Mouse (Mus musculus) embryo, embryonic 11.5 days (tissue): ENCODE results near the gene Rbck1.
A peak's percentile ranks its signal among the peaks of the same experiment; 100 is the strongest.
"Not testable (repeated sequence)": the region's sequence is repeated elsewhere in the genome, so short reads cannot be mapped to it uniquely, and the experiment has no call there.

Experiments used
- DNase-seq: peaks from one replicate; pipeline ENCODE4 v3.0.0-alpha.2; 2012; ENCODE audit warnings: low read depth, low spot score

Gene Rbck1

DNA sequence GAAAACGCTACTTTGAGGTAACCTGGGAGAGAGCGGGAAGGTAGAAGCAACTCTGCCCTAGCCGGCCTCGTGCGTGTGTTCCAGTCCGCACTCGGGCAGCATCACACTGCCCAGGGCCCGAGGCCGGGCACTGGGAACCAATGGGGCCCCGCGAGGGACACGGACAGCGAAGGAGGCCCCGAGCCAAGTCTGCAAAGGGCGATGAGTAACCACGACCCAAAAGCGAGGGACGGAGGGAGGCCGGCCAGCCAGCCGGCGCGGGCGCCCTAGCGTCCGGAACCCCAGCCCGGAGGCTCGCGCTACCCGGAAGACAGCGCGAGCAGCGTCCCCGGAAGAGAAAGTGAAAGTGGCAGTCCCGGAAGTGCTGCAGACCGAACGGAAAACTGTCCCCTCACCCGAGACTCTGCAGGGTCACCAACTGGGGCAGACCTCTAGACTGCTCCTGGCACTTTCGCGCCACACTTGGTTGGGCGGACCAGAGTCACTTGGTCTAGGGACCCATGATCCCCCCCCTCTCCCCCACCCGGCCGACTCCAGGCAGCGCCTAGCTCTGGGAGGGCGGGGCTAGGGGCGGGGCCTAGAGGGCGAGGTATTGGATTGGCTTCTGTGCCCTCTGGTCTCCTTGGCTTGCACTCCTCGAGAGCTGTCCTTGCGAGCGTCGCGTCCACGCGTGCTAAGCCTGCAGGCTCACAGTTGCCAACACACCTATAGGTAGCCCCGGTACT is at the start of gene Rbck1:
Gene Rbck1 (minus strand): TSS at position 553 of the 725 bp plus-strand sequence.
- DNase-seq = peak; percentile 86

DNA sequence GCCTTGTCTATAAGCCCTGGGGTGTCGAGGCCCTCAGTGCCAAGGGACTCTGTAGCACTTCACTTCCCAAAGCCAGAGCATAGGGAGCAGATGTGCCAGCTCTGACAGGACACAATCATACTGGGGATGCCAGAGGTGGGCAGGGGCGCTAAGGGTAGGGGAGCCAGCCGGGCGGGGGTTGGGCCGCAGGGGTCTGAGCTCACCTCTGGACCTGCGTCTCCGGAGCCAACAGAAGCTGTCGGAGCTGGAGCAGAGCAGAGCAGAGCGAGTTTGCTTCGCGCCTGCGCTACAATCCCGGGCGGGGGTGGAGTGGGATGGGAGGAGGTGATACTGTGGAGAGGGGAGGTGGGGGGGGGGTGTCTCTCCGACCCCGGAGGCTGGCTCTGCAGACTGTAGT is 43.9 kb upstream of the Rbck1 start, which contains the start of gene Nrsn2:
Gene Nrsn2 (minus strand): TSS at position 294 of the 397 bp plus-strand sequence.
- DNase-seq = no peak

DNA sequence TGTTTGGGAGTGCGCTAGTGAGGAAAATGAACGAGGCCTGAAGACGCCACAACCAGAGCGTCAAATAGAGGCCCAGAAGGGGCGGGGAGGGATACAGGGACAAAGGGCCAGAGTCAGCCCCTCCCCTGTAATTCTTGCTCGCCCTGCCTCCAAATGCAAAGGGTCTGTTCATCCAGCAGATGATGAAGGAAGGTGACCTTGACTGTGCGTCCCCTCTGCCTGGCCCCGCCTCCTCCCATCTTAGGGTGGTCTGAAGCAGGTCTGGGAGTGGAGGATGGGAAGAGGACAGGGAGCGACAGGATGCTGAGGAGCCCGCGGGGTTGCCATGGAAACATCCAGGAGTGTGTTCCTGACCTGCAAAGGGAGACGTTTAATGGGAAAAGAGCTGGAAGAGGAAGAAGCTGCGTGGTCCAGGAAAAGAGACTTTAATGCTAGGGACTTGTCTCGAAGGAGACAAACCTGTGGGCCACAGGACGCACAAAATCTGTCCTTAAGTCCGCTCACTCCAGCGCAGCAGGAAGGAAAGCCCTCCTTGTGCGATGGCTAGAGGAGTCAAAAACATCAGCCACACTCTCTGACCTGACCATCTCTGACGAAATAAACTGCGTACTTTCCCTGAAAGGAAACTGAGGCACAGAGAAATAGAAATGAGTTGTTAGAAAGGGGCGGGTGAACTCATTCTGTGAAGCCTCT is 43.3 kb upstream of the Rbck1 start:
- DNase-seq = peak; percentile 57

DNA sequence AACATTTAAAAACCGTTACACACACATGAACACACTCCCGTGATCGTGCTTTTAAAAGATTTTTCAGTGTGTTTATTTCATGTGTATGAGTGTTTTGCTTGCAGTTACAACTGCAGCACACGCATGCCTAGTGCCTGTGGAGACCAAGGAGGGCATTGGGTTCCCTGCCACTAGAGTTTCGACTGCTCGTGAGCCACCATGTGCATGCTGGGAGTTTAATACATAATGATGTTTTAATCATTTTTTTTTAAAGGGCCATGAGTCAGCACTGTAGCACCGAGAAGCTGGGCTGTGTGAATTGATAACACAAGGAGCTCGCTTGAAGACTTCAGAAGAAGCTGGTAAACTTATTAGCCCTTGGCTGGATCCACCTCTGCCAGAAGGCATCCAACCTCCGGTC is 41.1 kb upstream of the Rbck1 start:
- DNase-seq = no peak

DNA sequence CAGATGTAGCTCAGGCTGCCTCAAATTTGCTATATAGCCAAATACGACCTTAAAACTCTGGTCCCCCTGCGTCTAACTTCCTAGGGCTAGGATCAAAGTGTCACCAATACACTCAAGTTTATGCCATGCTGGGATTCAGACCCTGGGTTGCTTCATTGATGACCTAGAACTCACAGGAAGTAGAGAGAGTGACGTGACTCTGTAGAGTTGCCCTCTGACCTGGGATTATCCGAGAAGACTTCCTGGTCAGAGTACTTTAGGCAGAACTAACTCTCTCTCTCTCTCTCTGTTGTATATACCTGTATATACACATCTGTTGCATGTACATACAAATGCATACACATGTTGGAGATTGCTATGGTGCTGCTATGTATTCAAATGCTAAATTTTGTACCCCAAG is 40.2 kb upstream of the Rbck1 start:
- no peak for DNase-seq

DNA sequence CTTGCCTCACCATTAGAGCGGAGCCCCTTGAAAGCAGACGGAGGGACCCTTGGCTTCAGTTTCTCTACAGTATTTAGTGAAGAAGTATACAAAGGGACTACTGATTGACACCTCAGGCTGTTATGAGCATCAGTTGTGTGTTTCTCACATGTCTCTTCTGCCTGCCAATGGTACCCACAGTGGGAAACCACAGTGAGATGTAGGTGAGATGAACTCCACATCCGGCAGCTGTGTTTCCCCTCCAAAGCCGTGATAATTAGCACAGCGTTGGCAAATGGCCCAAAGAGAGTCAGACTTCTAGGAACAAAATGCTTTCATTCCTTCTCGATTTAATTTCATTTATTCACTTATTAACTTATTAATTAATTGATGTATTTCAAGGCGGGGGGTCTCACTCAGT is 39.7 kb upstream of the Rbck1 start:
- DNase-seq = no peak

DNA sequence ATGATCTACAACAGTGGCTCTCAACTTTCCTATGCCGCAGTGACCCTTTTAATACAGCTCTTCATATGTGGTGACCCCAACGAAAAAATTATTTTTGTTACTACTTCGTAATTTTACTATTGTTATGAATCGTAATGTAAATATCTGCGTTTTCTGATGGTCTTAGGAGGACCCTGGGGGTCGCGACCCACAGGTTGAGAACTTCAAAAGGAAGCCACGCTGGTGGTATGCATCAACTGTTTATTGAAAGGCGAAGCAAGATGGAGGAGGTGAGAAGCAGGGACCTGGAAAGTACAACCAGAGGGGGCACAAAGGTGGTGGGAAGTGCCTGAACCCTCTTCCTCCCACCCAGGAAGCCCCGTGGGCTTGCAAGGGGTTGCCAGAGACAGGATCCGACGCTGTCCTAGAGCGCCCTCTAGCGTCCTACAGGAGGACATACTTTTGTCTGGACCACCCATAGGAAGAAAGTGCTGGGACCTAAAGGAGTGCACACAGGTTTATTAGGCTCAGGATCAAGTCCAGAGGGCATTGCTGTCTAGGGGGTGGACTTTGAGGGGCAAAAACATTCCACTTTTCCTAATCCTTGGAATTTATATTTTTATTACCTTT is 36.2 kb upstream of the Rbck1 start:
- DNase-seq = peak; percentile 68

DNA sequence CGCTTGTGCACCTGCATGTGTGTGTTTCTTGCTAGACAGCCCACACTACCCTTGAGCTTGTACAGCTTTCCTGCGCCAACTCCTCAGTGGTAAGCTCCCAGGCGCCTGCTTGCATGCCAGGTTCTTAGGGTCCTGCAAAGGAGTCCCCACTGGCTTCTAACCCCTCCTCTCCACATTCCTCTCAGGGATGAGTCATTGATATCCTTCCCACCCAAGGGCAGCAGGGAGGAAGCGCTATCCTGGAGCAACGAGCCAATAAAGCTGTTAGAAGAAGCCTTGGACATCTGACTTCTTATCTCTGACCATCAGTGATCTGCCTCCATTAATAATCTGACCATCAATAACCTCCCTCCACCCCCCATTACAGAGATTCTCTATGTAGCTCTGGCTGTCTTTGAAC is 35.5 kb upstream of the Rbck1 start:
- no peak for DNase-seq

DNA sequence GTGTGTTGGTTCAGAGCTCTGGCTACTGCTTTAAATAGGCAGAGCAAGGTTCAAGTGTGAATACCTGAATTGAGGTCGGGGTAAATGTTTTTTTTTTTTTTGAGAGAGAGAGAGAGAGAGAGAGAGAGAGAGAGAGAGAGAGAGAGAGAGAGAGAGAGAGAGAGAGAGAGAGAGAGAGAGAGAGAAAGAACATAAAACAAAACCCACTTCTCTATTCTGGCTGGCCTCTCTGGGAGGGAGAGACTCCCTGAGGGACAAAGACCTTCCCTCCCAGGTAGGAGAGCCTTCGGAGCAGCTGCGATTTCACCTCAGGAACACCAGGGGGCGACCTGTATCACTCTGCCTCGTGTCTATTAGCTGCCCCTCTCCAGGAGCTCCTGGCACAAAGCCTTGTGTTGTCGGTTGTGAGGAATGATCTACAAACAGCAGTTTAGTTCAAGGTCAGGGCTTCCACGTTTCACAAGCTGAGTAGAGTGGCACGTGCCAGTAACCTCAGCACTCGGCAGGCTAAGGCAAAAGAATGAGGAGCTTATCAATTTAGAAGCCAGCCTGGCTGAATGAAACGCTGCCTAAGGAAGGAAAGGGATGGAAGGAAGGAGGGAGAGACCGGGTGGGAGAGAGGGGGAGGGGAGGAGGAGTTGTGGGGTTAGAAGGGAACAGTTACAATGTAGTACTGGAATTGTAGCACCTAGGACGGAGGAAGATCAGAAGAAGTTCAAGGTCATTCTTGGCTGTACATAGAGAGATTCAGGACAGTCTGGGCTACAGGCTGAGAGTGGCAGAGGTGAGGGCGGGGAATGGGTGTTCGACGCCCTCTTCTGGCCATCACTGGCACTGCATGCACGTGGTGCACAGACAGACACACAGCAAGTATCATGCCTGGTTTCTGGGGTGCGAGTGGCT is 31.0 kb upstream of the Rbck1 start:
- peak; percentile 70 for DNase-seq

DNA sequence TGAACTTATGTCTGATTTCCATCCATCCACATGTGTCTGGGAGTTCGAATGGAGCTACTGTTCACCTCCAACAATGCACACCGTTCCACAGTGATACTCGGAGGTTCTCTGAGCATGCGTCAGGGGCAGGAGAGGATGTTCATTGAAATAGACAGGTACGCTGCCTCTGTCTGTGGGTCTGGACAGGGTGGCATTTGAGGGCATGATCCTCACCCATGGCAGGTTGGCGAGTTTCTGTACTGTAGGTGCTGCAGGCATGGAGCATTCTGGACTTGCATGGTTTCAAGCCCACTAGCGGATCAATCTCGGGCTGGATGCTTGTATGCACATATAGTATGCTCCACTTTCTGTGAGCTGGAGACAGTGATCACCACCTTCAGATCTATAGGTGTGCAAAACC is 28.7 kb upstream of the Rbck1 start:
- no peak for DNase-seq

DNA sequence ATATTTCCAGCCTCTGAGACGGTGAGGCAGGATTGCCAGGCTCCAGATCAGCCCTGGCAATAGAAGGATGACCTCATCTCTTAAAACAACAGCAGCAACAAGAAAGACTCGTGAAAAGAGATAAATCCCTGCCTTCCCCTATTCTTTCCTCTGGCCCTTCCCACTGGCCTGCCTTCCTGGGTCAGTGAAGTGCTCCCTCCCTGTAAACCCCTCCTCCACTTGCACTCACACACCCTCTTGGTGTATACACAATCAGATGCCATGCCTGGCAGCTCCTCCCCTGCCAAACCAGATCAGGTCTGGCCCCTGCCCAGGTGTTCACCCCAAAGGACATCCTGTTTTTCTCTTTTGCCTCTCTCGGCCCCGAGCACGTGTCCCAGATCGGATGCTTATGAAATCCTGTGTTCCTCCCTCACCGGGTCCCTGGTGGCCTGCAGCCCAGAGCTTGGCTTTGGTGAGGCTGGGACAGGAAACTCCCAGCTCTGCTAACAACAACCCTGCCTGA is 27.9 kb upstream of the Rbck1 start:
- DNase-seq = no peak

DNA sequence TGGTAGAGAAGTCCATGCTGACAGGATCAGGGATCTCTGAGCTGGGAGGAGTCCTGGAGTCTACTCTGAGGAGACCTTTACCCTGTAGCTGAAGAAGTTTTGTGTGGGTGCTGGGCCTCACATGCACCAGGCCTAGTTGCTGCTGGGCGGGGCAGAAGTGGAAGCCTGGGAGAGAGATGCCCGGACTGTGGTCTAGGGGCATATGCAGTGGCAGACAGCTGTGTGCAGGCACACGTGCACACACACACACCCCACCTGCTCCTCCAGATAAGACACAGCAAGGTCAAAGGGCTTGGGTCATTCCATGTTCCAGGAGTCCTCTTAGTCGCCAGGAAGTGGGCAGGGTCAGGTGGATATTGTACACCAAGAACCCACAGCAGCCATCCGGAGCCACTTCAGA is 27.2 kb upstream of the Rbck1 start:
- no peak for DNase-seq

DNA sequence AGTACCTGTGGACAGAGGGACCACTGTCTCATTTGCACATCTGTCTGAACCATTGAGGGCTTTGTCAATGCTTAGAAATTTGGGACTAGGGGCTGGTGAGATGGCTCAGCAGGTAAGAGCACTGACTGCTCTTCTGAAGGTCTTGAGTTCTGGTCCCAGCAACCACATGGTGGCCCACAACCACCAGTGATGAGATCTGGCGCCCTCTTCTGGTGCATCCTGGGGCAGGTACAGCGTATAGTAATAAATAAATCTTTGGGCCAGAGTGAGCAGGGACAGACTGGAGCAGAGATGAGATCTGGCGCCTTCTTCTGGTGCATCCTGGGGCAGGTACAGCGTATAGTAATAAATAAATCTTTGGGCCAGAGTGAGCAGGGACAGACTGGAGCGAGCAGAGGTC is 26.5 kb upstream of the Rbck1 start:
- not testable (repeated sequence) for DNase-seq

DNA sequence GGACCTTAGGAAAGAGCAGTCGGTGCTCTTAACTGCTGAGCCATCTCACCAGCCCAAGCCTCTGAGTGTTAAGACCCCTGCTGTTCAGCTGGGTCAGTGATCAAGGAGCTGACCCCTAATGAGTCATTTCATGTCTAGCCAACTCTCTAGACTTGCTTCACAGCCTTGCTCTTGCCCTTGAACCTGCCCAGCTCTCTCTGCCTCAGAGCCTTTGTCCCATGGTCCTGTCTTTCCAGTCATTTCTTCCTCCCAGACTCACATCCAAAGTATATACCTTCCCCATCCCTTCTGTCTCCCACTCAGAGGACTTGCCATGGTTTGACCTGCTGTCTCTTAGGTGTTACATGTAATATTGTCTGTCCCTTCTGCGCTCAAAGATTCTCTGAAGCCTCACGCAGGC is 24.8 kb upstream of the Rbck1 start:
- no peak for DNase-seq

DNA sequence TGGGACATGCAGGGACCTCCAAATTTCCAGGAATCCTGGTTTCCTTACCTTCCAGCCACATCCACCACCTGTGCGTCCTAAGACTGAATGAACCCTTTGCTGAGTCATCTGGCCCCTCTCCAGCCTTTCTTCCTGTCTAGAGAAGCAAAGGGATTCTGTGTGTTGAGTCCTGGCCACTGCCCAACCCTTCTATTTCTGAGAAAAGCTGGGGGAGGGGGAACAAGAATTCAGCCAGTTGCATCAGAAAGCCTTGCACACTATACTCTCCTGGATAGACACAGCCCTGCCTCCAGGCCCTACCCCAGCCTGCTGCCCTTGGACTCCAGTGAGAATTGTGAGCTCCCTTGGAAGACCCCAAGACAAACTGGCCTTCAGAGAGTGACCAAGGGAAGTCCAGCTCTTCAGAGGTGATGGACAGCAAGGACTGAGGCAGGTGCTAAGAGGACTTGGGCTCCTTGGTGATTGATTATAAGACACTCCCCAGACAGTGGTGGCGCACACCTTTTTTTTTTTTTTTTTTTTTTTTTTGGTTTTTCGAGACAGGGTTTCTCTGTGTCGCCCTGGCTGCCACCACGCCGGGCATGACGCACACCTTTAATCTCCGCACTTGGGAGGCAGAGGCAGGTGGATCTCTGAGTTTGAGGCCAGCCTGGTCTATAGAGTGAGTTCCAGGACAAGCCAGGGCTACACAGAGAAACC is 17.5 kb upstream of the Rbck1 start:
- no peak for DNase-seq

DNA sequence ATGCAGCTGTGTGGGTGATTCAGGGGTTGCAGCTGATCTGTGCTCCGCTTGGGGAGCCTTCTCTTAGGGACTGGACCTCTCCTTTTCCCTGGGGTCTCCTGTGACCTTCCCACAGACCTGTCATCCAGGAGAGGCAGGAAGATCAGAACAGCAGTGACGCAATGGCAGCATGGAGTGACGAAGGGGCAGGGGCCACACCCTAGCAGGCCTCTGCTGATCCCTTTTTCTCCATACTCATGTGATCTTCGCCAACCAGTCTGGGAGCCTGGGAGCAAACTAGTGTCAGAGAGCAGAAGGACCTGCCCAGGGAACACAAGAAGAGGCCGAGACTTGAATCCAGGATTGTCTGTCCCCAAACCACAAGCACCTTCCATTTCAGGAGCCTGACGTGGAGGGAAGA is 16.8 kb upstream of the Rbck1 start:
- no peak for DNase-seq

DNA sequence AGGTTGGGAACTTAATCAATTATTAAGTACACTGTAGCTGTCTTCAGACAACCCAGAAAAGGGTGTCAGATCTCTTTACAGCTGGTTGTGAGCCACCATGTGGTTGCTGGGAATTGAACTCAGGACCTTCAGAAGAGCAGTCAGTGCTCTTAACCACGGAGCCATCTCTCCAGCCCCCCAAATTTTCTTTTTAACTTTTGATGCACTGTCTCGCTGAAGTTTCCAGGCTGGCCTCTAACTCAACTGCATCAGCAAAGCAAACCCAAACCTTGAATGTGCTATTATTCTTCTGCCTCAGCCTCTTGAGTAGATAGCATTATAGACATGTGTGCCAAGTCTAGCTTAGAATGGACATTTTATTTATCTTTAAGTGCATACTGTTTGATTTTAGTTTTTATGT is 15.3 kb upstream of the Rbck1 start:
- DNase-seq = no peak

DNA sequence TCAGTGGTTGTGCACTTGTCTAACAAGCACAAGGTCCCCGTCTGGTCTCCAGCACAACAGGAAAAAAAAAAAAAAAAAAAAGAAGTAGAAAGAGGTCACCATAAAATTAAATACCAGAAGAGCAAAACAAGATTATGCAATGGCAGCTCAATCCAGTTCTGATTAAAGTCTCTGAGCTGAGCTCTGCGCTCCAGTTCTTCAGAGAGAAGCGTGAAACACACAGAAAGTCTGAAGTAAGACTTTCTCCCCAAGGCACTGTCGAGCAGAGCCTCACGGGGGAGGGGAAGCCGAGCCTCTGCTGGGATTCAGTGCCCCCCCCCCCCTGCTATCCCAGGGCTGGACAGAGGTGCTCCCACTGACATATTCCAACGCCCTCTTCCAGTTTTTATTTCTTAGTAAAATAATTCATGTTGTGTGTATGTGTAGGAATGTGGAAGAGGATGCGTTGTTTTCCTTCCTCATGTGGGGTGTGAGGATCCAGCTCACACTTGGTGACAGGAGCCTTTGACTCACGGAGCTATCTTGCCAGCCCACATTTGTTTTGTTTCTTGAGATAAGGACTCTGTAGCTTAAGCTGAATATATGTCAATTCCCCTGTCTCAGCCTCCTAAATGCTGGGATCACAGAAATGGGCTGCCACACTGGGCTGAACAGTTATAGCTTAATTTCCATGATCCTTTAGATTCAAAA is 14.5 kb upstream of the Rbck1 start:
- no peak for DNase-seq

DNA sequence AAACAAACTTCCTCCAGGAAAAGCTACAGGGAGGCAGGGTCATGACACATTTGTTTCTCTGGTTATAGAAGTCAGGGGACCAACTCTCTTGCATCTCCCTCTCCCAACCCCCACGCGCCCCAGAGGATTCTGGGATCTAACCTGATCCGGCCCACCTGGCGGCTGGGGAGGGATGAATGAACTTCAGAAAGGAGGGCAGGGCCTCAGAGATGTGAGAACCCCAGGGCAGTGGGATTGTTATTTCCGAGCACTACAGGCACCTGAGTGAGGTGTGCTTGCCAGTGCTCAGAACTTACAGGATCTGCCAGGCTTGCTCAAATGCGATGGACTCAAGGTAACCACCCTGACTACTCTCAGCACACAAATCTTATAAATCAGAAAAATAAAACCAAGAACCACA is 12.9 kb upstream of the Rbck1 start:
- DNase-seq = no peak

DNA sequence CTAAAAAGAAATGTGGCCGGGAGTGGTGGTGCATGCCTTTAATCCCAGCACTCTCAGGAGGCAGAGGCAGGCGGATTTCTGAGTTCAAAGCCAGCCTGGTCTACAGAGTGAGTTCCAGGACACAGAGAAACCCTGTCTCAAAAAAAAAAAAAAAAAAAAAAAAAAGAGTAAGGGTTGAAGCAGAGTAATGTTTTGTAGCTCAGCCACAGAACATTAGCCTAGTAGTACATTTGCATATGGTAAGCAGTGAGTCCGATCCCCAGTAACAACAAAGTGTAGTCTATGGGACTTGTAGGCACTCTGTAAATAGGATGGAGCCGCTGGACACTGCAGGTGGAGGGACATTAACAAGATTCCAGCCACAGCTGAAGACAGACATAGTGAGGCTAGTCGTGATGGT is 12.5 kb upstream of the Rbck1 start:
- no peak for DNase-seq

DNA sequence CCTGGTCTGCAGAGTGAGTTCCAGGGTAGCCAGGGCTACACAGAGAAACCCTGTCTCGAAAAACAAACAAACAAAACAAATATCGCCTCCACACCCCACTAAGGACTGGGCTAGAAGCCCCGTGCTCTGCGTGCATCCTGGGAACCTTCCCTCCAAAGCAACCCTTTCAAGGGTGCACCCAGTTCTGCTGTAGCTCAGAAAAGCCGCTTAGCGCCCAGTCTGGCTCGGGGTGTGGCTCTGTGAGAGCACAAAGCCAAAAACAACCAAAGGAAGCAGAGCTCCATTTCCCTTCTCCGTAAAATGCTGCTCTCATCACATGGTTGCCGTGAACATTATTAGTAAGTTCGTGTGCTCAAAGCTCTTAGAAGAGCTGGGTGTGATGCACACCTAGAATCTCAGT is 11.9 kb upstream of the Rbck1 start:
- no peak for DNase-seq
